Mouse (Mus musculus) lung, postnatal 4 days (tissue): ENCODE data around the gene Nxn.

Source experiments
- DNase-seq, 2 experiments: peaks; one replicate each; pipeline ENCODE4 v3.0.0; 2021

Gene Nxn

DNA sequence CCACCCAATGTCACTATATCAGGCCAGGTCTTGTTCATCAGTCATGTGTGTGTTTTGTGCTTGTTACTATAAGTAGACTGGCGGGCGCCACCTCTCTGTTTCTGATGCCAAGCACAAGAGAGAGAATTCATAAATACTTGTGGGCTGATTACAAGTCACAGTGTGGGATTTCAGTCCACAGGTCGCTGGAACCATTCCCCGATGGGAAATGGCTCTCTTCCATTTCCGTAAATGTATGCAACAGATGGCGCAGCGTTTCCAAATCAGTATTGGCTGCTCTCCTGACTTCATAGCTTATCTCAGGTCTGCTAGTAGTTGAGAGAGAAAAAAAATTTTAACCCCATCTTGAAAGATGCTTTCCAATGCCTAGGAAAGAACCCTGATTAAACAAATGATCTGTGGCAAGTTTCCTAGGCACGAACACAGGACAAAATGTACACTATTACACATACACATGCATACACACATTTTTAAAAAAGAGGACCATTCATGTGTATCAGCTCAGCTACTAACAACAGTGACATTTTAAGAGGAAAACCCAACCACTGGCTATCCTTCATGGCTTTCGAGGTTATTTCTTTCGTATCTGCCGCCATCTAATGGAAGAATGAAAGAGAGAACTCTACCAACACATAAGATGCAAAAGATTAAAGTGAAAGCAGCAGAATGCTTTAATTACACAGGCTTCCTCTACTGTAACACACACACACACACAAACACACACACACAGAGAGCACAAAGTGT is 819 bp upstream of the Nxn start:
- peak in 1 of 2 experiments; percentile 38 for DNase-seq

- no peak for DNase-seq
Observed at GRCm38 (mm10) chr11:76398312-76398797, 585 bp downstream of the Nxn start.

DNA sequence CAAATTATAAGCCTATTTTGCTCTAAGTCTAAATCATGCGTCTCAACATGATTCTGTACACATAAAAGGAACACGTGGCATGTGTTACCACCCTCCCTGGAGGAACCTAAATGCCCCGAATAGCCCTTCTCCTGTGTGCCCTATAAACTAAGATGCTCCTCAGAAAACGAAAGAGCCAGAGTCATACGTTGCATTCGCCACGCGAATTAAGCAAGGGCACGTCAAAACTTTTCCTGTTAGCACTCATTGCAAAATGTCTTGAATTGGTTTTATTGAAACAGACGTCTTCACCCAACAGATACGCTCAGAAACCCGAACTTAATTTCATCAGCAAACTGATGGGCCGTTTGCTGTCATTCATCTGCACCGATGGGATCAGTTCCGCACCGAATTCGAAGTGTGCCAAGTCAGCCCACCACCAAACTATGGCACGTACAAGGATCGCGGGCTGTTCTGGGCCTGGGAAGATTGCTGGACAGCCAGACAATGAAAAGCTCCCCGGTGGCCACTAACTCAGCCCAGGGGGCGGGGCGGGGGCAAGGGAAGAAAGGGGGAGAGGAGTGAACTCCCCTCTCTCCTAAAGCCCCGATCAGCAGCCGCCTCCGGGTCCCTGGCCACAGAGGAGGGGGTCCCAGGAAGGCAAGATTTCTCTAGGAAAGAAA is 1.2 kb downstream of the Nxn start:
- DNase-seq: peak; percentile 50 to 53

- DNase-seq: no peak
Observed at GRCm38 (mm10) chr11:76392996-76393395, 5.9 kb downstream of the Nxn start.

GRCm38 (mm10) chr11:76392532-76392931 is 6.4 kb downstream of the Nxn start:
- no peak for DNase-seq

- no peak for DNase-seq
Observed at GRCm38 (mm10) chr11:76388711-76389110, 10.2 kb downstream of the Nxn start.

- no peak for DNase-seq
Observed at GRCm38 (mm10) chr11:76387097-76387496, 11.8 kb downstream of the Nxn start.

DNA sequence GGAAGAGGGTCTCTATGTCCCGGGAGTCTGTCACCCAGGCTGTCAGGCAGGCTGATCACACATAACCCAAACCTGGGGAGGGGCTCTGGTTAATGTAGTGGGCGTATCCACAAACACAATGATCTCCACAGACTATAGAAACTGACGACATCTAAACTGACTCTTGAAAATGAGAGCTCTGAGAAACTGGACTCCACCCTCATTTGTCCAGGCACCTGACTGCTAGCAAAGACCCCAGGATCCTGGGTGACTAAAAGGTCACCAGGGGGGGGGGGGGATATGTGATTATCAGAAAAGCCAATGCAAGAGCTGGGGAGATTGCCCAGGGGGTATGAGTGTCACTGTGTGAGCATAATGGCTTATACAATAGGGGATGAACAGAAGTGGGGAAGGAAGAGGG is 13.2 kb downstream of the Nxn start:
- no peak for DNase-seq

GRCm38 (mm10) chr11:76385017-76385416 is 13.9 kb downstream of the Nxn start:
- DNase-seq: no peak

- no peak for DNase-seq
Observed at GRCm38 (mm10) chr11:76384307-76384706, 14.6 kb downstream of the Nxn start.

- DNase-seq: no peak
Observed at GRCm38 (mm10) chr11:76382711-76383324, 16.1 kb downstream of the Nxn start.

- no peak for DNase-seq
Observed at GRCm38 (mm10) chr11:76381201-76381885, 17.6 kb downstream of the Nxn start.

GRCm38 (mm10) chr11:76379921-76380544 is 18.9 kb downstream of the Nxn start:
- peak; percentile 29 to 40 for DNase-seq

DNA sequence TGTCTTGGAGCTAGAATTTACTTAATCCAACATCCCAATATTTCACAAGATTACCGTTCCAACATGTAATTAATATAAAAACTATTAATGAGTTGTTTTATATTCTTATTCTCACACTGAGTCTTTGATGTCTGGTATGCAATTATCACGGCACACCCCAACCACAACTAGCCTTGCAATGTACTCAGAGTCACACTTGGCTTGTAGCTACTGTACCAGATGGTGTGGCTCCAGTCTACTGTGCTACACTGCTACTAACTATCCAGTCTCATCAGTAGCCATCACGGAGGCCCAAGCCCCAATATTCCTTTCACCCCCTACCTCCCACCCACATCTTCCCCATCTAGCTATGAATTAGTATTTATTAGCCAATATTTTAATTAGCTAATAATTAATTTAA is 22.5 kb downstream of the Nxn start:
- DNase-seq: no peak

GRCm38 (mm10) chr11:76374491-76375185 is 24.3 kb downstream of the Nxn start:
- peak; percentile 80 to 91 for DNase-seq

DNA sequence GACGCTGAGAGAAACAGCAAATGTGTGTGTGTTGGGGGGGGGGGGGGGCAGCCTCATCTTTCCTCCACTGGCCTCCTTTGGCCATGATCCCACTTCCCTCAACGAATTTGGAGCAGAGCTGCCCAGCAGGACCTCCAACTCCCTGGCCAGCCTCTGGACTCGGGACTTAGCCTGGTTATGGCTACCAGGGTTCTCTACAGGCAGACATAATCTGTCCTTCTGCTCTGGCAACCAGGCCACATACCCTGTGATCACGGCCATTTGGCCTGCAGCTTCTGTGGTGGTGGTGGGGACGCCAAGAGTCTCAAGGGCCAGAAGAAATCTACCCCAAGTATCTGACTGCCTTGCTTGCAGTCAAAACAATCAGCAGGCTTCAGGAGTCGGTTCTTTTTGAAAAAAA is 26.4 kb downstream of the Nxn start:
- DNase-seq: no peak

DNA sequence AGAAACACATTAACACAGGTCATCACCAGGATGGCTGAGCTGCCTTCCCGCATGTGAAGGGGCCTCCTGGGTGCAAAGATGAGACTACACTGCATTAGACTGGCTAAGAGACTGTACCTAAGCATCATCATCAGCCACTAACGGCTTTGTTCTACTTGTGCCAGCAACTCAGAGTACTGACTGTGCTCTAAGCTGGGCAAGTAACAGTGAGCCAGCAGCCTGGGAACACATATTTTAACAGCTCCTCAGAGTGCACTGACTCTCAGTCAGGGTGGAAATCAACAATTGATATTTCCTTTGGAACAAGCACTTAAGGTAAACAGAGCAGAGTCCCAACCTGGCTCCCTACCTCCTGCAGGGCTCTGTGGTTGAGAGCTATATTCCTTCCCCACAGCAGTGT is 26.8 kb downstream of the Nxn start:
- no peak for DNase-seq

DNA sequence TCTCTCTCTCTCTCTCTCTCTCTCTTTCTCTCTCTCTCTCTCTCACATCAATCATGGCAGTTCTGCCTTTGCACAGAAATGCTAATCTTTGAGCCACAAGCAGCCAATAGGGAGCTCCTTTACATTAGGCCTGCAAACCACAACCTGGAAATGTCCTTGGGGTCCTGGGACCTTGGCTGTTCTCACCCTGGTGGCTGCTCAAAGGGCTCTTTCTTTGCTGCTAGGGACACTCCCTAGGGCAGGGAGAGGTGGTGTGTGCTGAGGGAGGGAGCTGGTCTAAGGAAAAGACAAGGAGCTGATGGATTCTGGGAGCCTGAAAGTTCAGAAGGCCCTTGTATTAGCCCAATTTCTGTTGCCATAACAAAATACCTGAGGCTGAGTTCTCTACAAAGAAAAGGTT is 28.4 kb downstream of the Nxn start:
- no peak for DNase-seq

DNA sequence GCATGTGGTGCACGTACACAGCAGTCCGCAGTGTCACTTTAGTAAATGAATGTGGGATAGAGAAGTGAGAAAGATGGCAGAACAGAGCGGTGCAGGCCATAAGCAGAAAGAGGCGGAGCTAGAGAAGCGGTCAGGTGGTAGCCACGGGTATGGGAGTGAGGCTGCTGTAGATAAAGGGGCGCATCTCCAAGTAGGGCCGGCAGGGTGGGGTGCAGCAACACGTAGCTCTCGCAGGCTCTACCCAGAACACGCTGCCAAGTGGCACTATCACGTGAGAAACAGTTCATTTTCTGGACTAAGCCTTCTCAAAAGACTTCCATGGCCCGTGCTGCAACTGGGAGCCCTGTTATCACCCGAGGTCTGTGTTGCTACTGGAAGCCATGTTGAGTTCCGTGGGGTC is 32.2 kb downstream of the Nxn start:
- DNase-seq: no peak

- DNase-seq: no peak
Observed at GRCm38 (mm10) chr11:76364038-76364437, 34.9 kb downstream of the Nxn start.

DNA sequence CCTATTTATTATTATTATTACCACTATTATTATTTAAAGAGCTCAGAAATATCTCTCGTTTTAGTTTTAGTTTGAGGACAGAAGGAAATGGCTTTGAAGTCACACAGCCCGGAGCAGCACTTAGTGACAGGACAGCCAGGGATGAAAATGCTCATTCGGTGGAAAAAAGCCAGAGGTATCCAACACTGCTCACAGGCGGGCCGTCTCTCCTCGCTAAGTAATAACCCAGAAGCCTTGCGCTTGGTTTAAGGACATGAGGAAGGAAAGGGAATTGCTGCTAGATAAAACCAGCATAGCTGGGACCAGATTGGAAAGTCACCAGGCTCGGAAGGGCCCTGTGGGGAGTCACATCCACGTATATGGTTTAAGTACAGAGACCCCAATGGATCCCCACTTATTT is 35.3 kb downstream of the Nxn start:
- no peak for DNase-seq

- no peak for DNase-seq
Observed at GRCm38 (mm10) chr11:76363178-76363577, 35.8 kb downstream of the Nxn start.
